Mouse (Mus musculus) adrenal gland, adult 18-20 months (tissue): ENCODE measurements around the gene Aff3. TPM values are rescaled to one million over a fixed set of nuclear protein-coding genes. Genes with fewer than 3 reads are reported as not detected.

Experiments used
- DNase-seq, 2 experiments: peaks; one replicate each; pipeline ENCODE4 v3.0.0; 2021 to 2022; ENCODE audit warnings: low spot score in 2 of 2
- total RNA-seq, 2 experiments: library from RNA; stranded (reverse); gene quantifications; 1 replicate in 1 of 2; 2 replicates in 1 of 2; pipeline ENCODE4 v1.2.3; 2021

Aff3 gene
- total RNA-seq, 2 experiments from 2014 or later: 2.2 to 2.8 TPM

- no peak for DNase-seq
These were observed 416.7 kb downstream of the Aff3 start for GRCm38 (mm10) chr1:38248027-38248426.

DNA sequence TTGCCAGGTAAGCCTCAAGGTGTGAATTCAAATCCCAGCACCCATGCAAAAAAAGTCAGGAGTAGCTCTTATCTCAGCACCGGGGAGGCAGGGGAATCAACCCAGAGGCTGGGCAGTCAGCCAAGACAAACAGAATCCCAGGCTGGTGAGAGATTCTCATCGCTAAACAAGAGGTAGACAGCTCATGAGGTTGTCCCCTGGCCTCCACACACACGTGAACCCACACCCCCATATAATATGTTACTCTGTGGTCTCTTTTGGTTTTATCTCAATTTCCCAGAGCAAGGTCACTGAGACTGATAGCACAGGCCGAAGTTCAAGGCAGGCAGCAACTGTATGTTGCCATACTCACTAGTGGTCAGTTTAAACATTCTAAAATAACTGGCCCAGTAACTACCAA is 422.2 kb downstream of the Aff3 start:
- peak; percentile 51 to 62 for DNase-seq

- peak; percentile 39 to 55 for DNase-seq
These were observed 423.0 kb downstream of the Aff3 start for GRCm38 (mm10) chr1:38241801-38242200.

GRCm38 (mm10) chr1:38241221-38241666 is 423.5 kb downstream of the Aff3 start:
- no peak for DNase-seq

DNA sequence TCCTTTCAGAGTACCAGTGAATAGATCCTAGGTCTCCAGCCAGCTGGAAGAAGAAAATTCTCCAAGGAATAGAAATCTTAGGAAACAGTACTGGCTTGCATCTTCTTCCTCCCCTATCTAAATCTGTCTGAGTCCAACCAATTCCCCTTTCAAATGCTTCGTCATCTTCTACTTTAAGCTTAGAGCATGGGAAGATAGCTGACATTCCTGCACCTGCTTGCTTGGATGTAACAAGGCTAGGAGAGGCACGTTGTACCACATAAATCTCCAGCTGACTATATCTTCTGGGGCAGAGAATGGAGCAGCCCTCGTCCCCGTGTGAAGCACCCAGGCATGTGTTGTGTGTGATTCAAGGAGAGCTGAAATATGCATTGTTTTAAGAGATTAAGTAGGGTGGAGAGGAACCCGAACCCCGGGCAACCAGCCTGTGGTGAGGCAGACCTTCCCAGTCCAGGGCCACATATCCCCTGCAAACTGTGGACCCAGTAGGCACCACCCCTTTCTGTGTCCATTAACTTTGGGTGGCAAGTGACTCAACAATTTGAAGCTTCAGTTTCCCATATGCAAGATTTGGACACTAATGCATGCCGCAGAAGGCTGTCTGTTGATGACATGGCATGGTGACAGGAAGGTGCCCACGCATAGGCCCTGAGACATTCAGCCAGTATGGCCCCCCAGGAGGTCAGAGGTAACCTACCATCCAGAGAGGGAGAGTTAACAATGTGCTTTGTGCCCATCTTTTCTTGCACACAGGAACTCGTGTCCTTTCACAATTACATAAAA is 424.1 kb downstream of the Aff3 start:
- no peak for DNase-seq

DNA sequence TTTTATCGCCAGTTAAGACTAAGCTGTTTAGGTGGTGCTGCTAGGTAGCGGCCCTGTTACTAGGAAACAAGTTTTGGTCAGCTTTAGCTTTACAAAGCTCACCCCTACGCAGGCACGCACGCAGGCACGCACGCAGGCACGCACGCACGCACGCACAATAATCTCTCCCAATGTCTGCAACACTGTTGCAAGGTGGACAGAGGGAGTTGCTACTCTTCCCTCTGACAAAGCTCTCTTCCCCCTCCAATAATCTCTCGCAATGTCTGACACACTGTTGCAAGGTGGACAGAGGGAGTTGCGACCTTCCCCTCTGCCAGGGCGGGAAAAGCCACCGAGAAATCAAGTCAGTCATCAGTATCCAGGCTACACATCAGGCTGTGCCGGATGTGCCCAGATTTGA is 425.2 kb downstream of the Aff3 start:
- no peak for DNase-seq

GRCm38 (mm10) chr1:38237831-38238230 is 426.9 kb downstream of the Aff3 start:
- DNase-seq: no peak

DNA sequence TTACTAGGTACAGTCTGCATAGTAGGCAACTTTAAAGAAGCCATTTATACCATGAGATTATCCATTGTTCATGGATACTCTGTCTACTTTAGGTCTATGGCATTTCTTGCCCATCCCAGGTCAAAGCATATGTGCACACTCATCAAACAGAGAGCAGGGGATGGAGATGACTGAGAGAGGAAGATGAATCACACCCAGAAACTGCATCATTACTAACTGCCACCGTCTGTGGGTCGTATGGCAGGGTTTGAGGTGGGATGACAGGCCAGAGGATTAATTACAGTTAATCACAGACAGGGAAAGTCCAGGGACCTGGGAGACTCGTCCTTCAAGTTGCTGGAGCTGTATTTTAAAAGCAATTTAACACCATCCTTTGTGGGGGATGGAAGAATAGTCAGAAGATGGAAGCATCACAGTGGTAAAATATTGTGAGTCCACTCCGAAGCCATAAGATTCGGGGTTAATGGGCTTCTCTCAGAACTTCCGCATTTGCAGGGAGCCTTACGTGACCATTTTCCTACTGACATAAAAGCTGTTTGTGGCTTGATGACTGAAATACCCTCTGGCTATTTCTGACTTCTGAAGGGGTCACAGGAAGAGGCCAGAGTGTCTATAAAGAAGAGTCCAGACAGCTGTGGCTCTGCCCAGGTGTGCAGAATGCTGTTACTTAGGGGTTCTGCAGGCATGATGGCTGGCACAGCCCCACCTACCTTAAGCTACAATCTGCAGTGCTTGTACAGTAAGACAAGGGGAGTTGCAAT is 427.5 kb downstream of the Aff3 start:
- no peak for DNase-seq

GRCm38 (mm10) chr1:38233121-38233520 is 431.6 kb downstream of the Aff3 start:
- DNase-seq: no peak

- DNase-seq: no peak
These were observed 434.7 kb downstream of the Aff3 start for GRCm38 (mm10) chr1:38230041-38230440.

DNA sequence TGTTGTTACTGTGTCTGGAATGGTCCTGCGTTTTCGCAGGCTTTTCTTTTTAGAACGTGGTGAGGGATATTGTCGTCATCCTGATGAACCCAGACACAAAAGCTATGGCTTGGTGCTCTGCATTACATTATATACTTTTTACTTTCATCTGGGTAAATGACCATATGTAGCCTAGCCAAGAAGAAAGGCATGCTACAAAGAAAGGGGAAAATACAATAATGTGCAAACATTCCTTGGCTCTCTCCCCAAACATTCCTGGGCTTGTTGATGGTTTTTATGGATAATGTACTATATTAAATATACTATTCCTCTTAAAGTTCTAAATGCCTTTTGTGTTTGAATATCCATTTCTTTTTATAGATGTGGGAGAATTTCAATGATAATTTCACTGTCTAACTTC is 435.9 kb downstream of the Aff3 start:
- no peak for DNase-seq

- no peak for DNase-seq
These were observed 439.6 kb downstream of the Aff3 start for GRCm38 (mm10) chr1:38225166-38225565.

DNA sequence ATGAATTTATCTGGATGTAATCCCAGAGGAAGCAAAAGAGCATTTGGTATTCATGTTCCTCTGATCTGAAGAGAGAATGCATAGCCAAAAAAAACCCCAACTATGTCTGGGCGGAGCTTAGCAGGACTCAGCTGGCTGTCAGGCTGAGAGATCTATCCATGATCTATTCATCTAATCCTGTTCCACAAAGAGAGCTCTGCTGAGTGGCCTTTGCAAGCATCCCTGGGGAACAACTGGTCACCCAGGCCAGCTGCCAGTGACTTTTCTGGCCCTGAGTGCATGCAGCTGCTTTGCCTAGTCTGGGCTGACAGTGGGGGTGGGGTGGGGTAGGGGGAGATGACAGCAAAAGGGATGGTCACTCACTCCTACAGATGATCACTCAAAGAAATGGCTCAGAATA is 442.6 kb downstream of the Aff3 start:
- no peak for DNase-seq

GRCm38 (mm10) chr1:38221431-38221830 is 443.3 kb downstream of the Aff3 start:
- no peak for DNase-seq

- DNase-seq: no peak
These were observed 446.6 kb downstream of the Aff3 start for GRCm38 (mm10) chr1:38217912-38218795.

GRCm38 (mm10) chr1:38217098-38217497 is 447.7 kb downstream of the Aff3 start:
- DNase-seq: no peak

DNA sequence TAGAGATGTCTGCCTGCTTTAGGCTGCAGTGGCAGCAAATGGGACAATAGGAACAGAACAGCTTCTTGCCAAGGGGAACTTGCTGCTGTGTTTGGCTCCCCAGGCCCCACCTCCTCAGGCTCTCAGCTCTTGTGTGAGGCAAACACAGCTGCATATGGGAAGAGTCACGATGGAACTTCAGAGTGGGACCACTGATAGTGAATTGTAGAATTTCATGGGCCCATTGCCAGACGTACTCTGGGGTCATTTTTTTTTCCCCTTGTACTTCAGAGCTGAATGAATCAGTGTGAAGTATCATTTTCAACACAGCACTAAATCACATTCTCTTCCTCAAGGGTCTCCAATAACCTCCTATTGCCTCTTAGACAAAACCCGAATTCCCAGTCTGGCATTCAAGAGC is 451.4 kb downstream of the Aff3 start:
- no peak for DNase-seq

DNA sequence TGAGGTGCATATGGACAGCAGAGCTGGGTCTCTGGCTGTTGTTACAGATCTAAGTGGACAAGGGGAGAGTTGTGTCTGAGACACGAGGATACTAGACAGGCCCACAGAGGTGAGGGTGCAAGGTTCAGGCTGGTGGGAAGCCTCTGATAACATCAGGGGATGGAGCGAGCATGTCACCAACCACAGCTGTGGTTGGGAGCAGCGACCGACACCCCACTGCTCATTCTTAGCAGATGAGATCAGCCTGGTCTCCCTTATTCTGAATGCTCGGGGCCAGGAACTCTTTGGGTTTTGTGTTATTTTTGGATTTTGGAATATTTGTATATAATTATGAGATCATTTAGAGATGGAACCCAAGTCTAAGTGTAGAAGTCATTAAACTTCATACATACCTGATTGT is 452.4 kb downstream of the Aff3 start:
- DNase-seq: no peak

DNA sequence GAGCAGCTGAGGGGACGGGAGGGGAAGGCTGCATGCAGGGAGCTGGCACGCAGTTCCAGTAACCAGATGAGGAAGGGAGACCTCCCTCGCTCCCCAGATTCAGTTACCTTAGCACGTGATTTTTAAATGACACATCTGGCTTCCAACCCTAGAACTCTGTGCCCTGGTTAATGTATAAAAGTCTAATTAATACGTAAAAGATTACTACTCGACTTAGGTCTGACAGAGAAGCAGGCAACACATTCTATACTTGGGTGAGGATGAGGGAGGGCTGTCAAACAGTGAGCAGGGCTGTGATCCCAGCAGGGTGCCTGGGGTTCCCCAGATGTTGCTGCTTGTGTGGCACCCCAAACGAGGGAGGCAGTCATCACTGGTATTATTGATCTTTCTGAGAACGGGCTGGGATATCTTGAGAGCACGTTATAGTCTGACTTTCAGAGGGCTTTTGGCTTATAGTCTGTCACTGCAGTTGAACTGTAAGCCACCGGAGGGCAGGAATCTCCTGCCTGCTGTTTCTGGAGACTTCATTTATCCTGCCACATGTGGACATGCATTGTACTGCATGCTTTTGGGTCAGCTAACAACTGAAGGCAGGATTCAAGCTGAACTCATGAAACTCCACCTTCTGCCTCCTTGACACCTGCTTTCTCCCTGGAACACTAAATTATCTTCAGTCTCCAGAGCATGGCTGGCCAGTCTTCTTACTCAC is 462.1 kb downstream of the Aff3 start:
- peak in 1 of 2 experiments; percentile 6 for DNase-seq

GRCm38 (mm10) chr1:38201796-38202195 is 463.0 kb downstream of the Aff3 start:
- DNase-seq: no peak
